14 mouse cellular contexts compared by ENCODE assay signal in the genomic region with DNA sequence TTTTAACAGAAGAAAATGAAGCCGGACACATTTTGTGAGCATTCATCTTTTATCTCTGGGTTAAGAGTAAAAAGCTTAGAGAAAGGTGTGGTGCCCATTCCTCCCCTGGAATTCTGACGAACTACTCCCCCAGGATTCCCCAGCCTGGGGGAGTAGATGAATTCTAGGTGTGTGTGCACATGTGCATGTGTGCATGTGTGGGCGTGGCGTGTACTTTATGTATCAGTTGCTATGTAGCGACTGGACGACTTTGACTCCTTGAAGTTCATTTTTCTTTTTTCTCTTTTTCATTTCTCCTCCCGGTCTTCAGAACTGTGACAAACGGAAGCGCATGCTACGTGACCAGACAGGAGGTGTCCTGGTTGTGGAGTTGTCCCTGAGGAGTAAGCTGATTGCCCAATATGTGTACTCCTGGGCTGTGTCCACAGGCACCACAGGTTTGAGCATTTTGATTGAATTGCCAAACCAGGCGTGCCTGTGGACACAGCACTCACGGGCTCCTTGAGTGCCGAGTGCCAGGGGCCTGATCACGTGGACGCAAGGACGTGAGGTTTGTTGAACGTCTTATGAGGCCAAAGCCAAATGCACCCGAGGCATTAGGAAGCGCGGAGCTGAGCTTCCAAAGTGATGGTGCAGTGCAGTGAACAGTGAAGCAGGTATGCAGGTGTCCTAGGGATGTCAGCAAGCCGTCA. TPM values are rescaled to one million over a fixed set of nuclear protein-coding genes. Genes with fewer than 3 reads are reported as not detected.
A peak's percentile ranks its signal among the peaks of the same experiment; 100 is the strongest.
DNase-seq lines count a peak whose midpoint lies in the region; ATAC-seq and TF ChIP-seq lines count a peak whose summit lies in the region.
"Had no signal": no experiment of that assay in that cellular context is flagged by ENCODE, and none has a peak within 500 bp of the region (broad histone marks: within the 10 kb centered on the region; RNA-seq: fewer than 3 reads in every experiment).

No protein-coding gene starts in this region.

- no peak overlapping the region for H3K4me2 ChIP-seq in heart, postnatal 0 days (ENCODE audit: low read depth, low read length)
- H3K4me2 ChIP-seq in liver, embryonic 11.5 days = no peak overlapping the region
- H3K4me2 ChIP-seq: midbrain, embryonic 13.5 days had no signal

- ATAC-seq in heart, postnatal 0 days (ENCODE audit: insufficient read depth, low read depth) = no peak
- peak; percentile 34; the same call in 1 of the 2 replicates for ATAC-seq in liver, embryonic 11.5 days (replicated peaks; ENCODE audit: low FRiP score)
- ATAC-seq: hindbrain, embryonic 16.5 days; midbrain, embryonic 13.5 days had no signal

- no peak for DNase-seq in heart, postnatal 0 days (ENCODE audit: low spot score)
- DNase-seq in heart, postnatal 25 days (ENCODE audit: low spot score) = no peak
- peak; percentile 66 for DNase-seq in fat pad, adult 2 months (ENCODE audit: extremely low read depth, low read depth, low spot score)
- DNase-seq in liver, embryonic 11.5 days (ENCODE audit: low spot score) = no peak
- DNase-seq in lung, postnatal 14 days = peak; percentile 61
- DNase-seq in spleen, postnatal 36 days (ENCODE audit: low spot score in 2 of 2) = no peak
- DNase-seq in spleen, postnatal 10 days (ENCODE audit: low spot score in 2 of 2) = no peak
- DNase-seq in cerebellum, postnatal 25 days = no peak
- DNase-seq: spleen, adult 18-20 months had no signal

- 0 out of 2 replicates have a peak overlapping the region, but pooled peaks have one; percentile 12 for H3K27ac ChIP-seq in heart, postnatal 0 days (ENCODE audit: low read depth)
- peak overlapping the region; percentile 53 for H3K27ac ChIP-seq in liver, embryonic 11.5 days (ENCODE audit: low read depth, low read length)
- H3K27ac ChIP-seq: midbrain, embryonic 13.5 days had no signal

- H3K4me3 ChIP-seq in heart, postnatal 0 days (ENCODE audit: low read depth, low read length) = no peak overlapping the region
- H3K4me3 ChIP-seq in liver, embryonic 11.5 days (ENCODE audit: low read depth, low read length) = no peak overlapping the region
- H3K4me3 ChIP-seq: midbrain, embryonic 13.5 days had no signal

- no peak for TF ChIP-seq CTCF in heart, postnatal 0 days (IDR thresholded peaks at IDR 0.05; ENCODE audit: low read depth)

- intact Hi-C loops in heart, postnatal 25 days (cut with DNase I) = no loop called here

- no peaks in the 10 kb centered on the region for H3K9me3 ChIP-seq in heart, postnatal 0 days (replicated peaks; ENCODE audit: control insufficient read depth, low read length)
- no peaks in the 10 kb centered on the region for H3K9me3 ChIP-seq in liver, embryonic 11.5 days (ENCODE audit: control insufficient read depth, low read length)
- H3K9me3 ChIP-seq: midbrain, embryonic 13.5 days had no signal

- H3K27me3 ChIP-seq in heart, postnatal 0 days (ENCODE audit: control insufficient read depth, insufficient read depth, low read length) = no peaks in the 10 kb centered on the region
- no peaks in the 10 kb centered on the region for H3K27me3 ChIP-seq in liver, embryonic 11.5 days (replicated peaks; ENCODE audit: control insufficient read depth, insufficient read depth, low read length)
- H3K27me3 ChIP-seq: midbrain, embryonic 13.5 days had no signal

- H3K9ac ChIP-seq in heart, postnatal 0 days (replicated peaks; ENCODE audit: low read depth, low read length) = no peak overlapping the region
- no peak overlapping the region for H3K9ac ChIP-seq in liver, embryonic 11.5 days (ENCODE audit: low read depth, low read length)
- H3K9ac ChIP-seq: midbrain, embryonic 13.5 days had no signal

- H3K36me3 ChIP-seq in heart, postnatal 0 days (replicated peaks; ENCODE audit: control insufficient read depth, insufficient read depth, low read length) = no peaks in the 10 kb centered on the region
- no peaks in the 10 kb centered on the region for H3K36me3 ChIP-seq in liver, embryonic 11.5 days (ENCODE audit: control insufficient read depth, insufficient read depth, low read length)
- H3K36me3 ChIP-seq: midbrain, embryonic 13.5 days had no signal

- 0 out of 2 replicates have a peak, but pooled peaks cover 7% of the 10 kb centered on the region for H3K4me1 ChIP-seq in heart, postnatal 0 days (ENCODE audit: control insufficient read depth, insufficient read depth)
- no peaks in the 10 kb centered on the region for H3K4me1 ChIP-seq in liver, embryonic 11.5 days (replicated peaks; ENCODE audit: control insufficient read depth, insufficient read depth, low read length)

- TF ChIP-seq EP300 in heart, postnatal 0 days (IDR thresholded peaks at IDR 0.05; ENCODE audit: low read depth) = no peak

- 86% methylated on average over 21 of the region's 21 CpGs for WGBS in heart, postnatal 0 days
- 76% methylated on average over 21 of the region's 21 CpGs for WGBS in liver, embryonic 11.5 days

RNA-seq across cellular contexts. Expression of a gene that starts 11.9 kb away (rescaled TPM):
- total RNA-seq in heart, postnatal 0 days (2014; rRNA removed; ENCODE audit: low replicate concordance) = not detected in 2 replicates
- polyA plus RNA-seq in heart, postnatal 0 days (2015; fragmentation: Nextera tagmentation; extraction: Ambion mirVana) = 0.15 and 0.18 TPM in 2 replicates
- under 1 TPM in 1 of 2 experiments, not detected in 1; 0.21 TPM for total RNA-seq in heart, postnatal 25 days (2021)
- polyA plus RNA-seq in liver, embryonic 11.5 days (2014; fragmentation: Nextera tagmentation; extraction: Ambion mirVana) = not detected in 2 replicates
- total RNA-seq: left cerebral cortex, postnatal 4 days; neutrophil, adult 5-6 weeks had no signal
- polyA plus RNA-seq: cortical plate, adult 2 months; hindbrain, embryonic 16.5 days had no signal

RNA-seq across cellular contexts. Expression of a gene that starts 48.6 kb away (rescaled TPM):
- total RNA-seq in heart, postnatal 0 days (2014; rRNA removed; ENCODE audit: low replicate concordance) = not detected in 2 replicates
- polyA plus RNA-seq in heart, postnatal 0 days (2015; fragmentation: Nextera tagmentation; extraction: Ambion mirVana) = not detected in 2 replicates
- under 1 TPM; 0.08 to 0.10 TPM for total RNA-seq in heart, postnatal 25 days (2021)
- 0.04 TPM in 1 of 2 replicates, not detected in the other for polyA plus RNA-seq in liver, embryonic 11.5 days (2014; fragmentation: Nextera tagmentation; extraction: Ambion mirVana)
- total RNA-seq: neutrophil, adult 5-6 weeks had no signal

RNA-seq across cellular contexts. Expression of a gene that starts 59.3 kb away (rescaled TPM):
- total RNA-seq in heart, postnatal 0 days (2014; rRNA removed; ENCODE audit: low replicate concordance) = 14.7 and 28.1 TPM in 2 replicates
- 15.0 and 15.8 TPM in 2 replicates for polyA plus RNA-seq in heart, postnatal 0 days (2015; fragmentation: Nextera tagmentation; extraction: Ambion mirVana)
- total RNA-seq in heart, postnatal 25 days (2021) = 10 to 100 TPM; 10.8 to 11.4 TPM
- 125 and 130 TPM in 2 replicates for polyA plus RNA-seq in liver, embryonic 11.5 days (2014; fragmentation: Nextera tagmentation; extraction: Ambion mirVana)

Comparison
In these comparisons a context has a peak if more than half of its experiments do, and no peak if none do; other contexts are left out.
1. DNase-seq: peak in fat pad, adult 2 months (single experiment) and lung, postnatal 14 days (single experiment); none in heart, postnatal 0 days (single experiment), heart, postnatal 25 days (single experiment), liver, embryonic 11.5 days (single experiment), spleen, postnatal 36 days (0 of 2), spleen, postnatal 10 days (0 of 2) and cerebellum, postnatal 25 days (0 of 2).